26 mouse cellular contexts compared by ENCODE assay signal in the genomic region with DNA sequence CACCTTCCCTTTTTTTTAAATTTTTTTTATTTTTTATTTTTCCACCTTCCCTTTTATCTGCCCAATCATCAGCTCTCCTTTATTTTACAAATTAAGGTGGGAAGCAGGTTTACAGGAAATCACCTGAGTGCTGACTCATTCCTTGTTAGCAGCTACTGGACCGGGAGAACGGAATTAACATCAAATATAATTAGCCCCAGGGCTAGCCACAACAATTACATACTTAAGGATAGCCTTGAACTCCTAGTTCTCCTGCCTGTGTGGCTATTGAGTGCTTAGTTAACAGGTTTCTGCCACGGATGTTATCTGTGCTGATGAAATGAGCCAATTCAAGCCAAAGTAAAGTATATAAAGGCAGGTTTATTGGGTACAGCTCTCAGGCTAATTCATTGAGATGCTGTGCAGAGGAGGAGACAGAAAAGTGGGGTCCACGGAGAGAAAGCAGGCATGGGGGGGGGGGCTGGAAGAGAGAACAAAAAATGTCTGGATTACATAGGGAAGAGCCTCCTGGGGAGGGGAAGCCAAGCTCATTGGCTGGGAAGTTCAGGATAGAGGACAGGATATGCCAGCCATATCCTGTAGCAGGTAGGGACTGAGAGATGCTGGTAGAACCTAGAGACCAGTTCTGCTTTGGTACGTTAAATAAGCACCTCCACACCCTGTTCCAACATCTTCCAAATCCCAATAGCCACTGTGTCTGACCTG.
"Had no signal": no experiment of that assay in that cellular context is flagged by ENCODE, and none has a peak within 500 bp of the region (broad histone marks: within the 10 kb centered on the region; RNA-seq: fewer than 3 reads in every experiment).

No protein-coding gene starts in this region.

- DNase-seq: gastrocnemius, adult 2 months; gastrocnemius, postnatal 10 days; gastrocnemius, postnatal 25 days; heart, adult 2 months; heart, postnatal 10 days; heart, postnatal 4 days; kidney, adult 18-20 months; kidney, adult 8-10 months; kidney, postnatal 10 days; kidney, postnatal 25 days; kidney, postnatal 4 days; left cerebral cortex, postnatal 4 days had no signal

- H3K4me3 ChIP-seq: gastrocnemius, adult 2 months; heart, adult 2 months; heart, embryonic 10.5 days; heart, embryonic 12.5 days; hindbrain, embryonic 10.5 days; hindbrain, embryonic 12.5 days; intestine, embryonic 15.5 days; layer of hippocampus, adult 2 months; limb, embryonic 13.5 days; limb, embryonic 15.5 days; liver, embryonic 12.5 days had no signal

- H3K27ac ChIP-seq: gastrocnemius, adult 2 months; heart, adult 2 months; heart, embryonic 10.5 days; hindbrain, embryonic 10.5 days; hindbrain, embryonic 12.5 days; hindbrain, embryonic 14.5 days; intestine, embryonic 15.5 days; layer of hippocampus, adult 2 months; limb, embryonic 13.5 days; limb, embryonic 15.5 days; liver, embryonic 12.5 days; liver, embryonic 14.5 days had no signal

- H3K4me2 ChIP-seq: heart, embryonic 12.5 days; hindbrain, embryonic 12.5 days; hindbrain, embryonic 14.5 days; intestine, embryonic 15.5 days; limb, embryonic 13.5 days; limb, embryonic 15.5 days; liver, embryonic 12.5 days had no signal

- ATAC-seq: hindbrain, embryonic 16.5 days; inflammation-experienced regulatory T-cells, adult 6 months; intestine, embryonic 15.5 days; intestine, postnatal 0 days; liver, embryonic 12.5 days had no signal

- H3K4me1 ChIP-seq: heart, embryonic 10.5 days; heart, embryonic 12.5 days; hindbrain, embryonic 10.5 days; hindbrain, embryonic 12.5 days; intestine, embryonic 15.5 days; limb, embryonic 13.5 days; limb, embryonic 15.5 days; liver, embryonic 12.5 days had no signal

- H3K9me3 ChIP-seq: heart, embryonic 10.5 days; heart, embryonic 12.5 days; hindbrain, embryonic 10.5 days; hindbrain, embryonic 12.5 days; intestine, embryonic 15.5 days; limb, embryonic 13.5 days; limb, embryonic 15.5 days; liver, embryonic 12.5 days had no signal

- H3K36me3 ChIP-seq: heart, embryonic 10.5 days; hindbrain, embryonic 10.5 days; hindbrain, embryonic 12.5 days; intestine, embryonic 15.5 days; limb, embryonic 13.5 days; limb, embryonic 15.5 days had no signal

- H3K9ac ChIP-seq: heart, embryonic 12.5 days; hindbrain, embryonic 12.5 days; hindbrain, embryonic 14.5 days; intestine, embryonic 15.5 days; limb, embryonic 13.5 days; limb, embryonic 15.5 days; liver, embryonic 12.5 days; liver, embryonic 14.5 days had no signal

- H3K27me3 ChIP-seq: heart, embryonic 12.5 days; hindbrain, embryonic 12.5 days; intestine, embryonic 15.5 days; limb, embryonic 13.5 days; limb, embryonic 15.5 days; liver, embryonic 12.5 days had no signal
